Mouse (Mus musculus): ENCODE measurements around the gene Nek1.

DNA sequence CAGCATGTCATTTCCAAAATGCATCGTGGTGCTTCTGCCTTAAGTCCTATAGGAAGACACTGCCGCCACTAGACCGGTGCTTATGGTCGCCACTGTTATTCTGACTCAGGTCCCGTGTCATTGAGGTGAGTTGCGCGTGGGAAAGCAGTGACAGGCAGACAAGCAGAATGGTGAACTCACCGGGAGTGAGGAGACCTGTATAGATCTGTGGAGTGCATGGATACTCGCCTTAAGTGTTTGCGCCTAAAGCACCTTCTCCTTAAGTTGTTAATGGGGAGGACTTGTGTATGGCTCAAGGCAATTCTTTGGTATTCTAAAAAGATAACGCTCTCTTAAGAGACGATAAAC, 618 bp downstream of the Nek1 start:
- TF ChIP-seq GATA1 (IDR thresholded peaks at IDR 0.05; ENCODE audit: borderline replicate concordance, low read length): no peak
- TF ChIP-seq FLI1 (IDR thresholded peaks at IDR 0.05; ENCODE audit: low read length): no peak

Measured in megakaryocyte, embryonic 14.5 days (primary cell).